Mouse (Mus musculus) ES-E14 (cell line): Measurements from ENCODE around the gene Fbxl8.

Source experiments
- CHD2 ChIP-seq: IDR thresholded peaks from 2 replicates; pipeline ENCODE4 v1.6.1; 2014; ENCODE audit warnings: mild to moderate bottlenecking, low read depth, low read length, inconsistent platforms
- HCFC1 ChIP-seq: IDR thresholded peaks from 2 replicates; pipeline ENCODE4 v1.6.1; 2012; ENCODE audit warnings: low read length, inconsistent platforms, borderline replicate concordance; ENCODE audit not compliant: insufficient read depth
- MAFK ChIP-seq: IDR thresholded peaks from 2 replicates; pipeline ENCODE4 v1.6.1; 2014; ENCODE audit warnings: mild to moderate bottlenecking, low read depth, low read length, inconsistent platforms; ENCODE audit not compliant: insufficient read depth
- ZNF384 ChIP-seq: IDR thresholded peaks from 2 replicates; pipeline ENCODE4 v1.6.1; 2012; ENCODE audit warnings: low read depth, low read length, inconsistent platforms

DNA sequence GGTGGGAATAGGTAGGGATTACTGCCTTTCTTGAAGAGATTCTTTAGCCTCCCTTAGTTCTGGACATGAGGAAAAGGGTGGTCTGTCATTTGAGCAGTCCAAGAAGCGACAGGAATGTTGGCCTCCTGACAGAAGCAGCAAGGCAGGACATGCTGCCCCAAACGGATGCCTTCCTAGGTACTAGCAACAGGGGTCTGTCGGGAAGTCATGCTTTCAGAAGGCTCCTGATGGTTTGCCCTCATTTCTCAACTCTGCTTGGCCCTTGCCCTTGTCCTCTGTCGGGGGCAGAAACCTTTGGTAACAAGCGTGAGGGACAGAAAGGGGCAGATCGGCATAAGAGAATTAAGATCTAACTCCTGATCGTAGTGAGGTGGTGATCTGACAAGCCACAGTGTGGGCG is 45.7 kb downstream of the Fbxl8 start:
- TF ChIP-seq CHD2 (no peak), MAFK (no peak), HCFC1 (no peak), ZNF384 (no peak)
